Mouse (Mus musculus): ENCODE data around the gene Itgb2.
A peak's percentile ranks its signal among the peaks of the same experiment; 100 is the strongest.

The Itgb2 gene

DNA sequence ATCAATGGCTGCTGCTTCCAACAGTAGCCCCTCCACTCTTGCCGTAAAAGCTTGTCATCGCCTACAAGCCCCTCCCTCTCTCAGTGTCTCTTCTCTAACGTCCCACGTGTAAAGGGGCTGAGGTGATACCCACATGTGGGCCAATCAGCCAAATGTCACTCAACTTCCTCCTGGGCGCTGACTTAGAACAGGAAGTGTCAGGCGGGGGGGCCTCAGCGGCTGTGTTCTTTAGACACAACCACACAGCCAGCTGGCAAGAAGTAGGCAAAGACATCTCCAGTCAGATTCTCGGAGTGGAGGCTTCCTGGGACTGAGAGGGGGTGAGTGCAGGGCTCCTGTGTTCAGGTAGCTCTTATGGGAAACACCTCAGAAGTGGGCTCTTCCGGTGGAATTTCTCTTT, at the start of gene Itgb2:
TSS of gene Itgb2 (plus strand) at position 113 of the 400 bp plus-strand sequence.
- TF ChIP-seq GATA4 (IDR thresholded peaks at IDR 0.05; ENCODE audit: insufficient replicate concordance, low read length) = no peak

DNA sequence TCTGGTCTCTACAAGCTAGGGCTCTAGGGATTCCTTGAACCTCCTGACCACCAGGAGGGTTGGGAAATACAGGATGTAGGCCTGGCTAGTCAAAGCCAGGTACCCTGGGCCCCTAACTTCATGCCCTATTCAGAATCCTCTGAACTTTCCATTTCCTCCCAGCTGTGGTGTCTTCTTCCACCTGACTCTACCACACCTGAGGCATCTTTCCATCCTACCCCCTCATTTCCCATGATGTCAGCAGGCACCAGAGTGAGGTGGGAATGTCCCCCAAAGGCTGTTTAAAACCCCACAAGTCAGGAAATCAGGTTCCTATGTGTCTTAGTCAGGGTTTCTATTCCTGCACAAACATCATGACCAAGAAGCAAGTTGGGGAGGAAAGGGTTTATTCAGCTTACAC, 48.2 kb upstream of the Itgb2 start:
- no peak for TF ChIP-seq GATA4 (IDR thresholded peaks at IDR 0.05; ENCODE audit: insufficient replicate concordance, low read length)

DNA sequence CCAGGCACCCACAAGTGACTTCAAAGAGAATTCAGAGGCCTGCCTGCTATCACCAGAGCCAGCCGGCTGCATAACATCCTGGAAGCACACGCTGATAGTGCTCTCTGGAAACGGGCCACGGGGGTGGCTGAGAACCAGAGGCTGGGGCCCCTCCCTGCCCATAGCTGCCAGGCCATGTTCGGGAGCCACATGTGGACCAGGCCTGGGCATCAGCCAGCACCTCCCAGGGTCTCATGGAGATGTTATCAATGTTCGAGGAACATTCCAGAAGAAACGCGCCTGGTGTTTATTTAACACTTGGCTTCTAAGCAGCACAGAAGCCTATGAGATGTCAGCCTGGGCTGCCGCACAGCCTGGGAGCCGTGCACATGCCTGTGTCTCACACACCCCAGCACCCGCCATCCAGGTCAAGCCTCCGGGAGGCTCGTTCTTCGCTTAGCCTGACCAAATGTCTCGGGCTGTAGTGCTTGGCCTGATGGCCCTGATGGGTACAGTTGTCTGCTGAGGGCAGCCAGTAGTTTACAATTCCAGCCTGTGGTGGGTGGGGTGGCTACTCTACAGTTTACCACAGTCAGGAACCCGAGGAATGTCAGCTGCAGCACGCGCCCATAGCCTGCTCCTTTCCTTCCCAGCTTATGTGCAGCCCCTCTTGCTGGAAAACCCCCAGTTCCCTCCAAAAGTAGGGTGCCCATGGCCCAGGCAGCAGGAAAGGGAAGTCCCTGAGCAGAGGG, 45.7 kb upstream of the Itgb2 start:
- peak; percentile 98 for TF ChIP-seq GATA4 (IDR thresholded peaks at IDR 0.05; ENCODE audit: insufficient replicate concordance, low read length)

DNA sequence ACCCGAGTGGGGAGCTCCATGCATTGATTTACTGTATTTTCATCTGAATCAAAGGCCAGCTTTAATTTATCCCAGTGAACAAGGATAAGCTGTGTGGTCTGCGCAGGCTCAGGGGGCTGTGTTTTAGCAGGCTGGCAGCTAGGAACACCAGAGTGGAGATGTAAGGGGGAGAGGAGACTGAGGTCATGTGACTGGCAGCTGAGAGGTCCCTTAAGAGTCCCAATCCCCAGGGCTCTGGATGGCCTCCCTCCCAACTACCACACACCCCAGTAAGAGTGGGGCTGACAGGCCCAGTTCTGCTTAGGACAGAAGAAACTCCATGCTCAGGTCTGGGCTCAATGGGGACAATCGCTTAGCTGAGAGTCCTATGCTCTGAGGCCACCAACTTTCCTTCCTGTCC, 44.3 kb upstream of the Itgb2 start:
- TF ChIP-seq GATA4 (IDR thresholded peaks at IDR 0.05; ENCODE audit: insufficient replicate concordance, low read length) = no peak

DNA sequence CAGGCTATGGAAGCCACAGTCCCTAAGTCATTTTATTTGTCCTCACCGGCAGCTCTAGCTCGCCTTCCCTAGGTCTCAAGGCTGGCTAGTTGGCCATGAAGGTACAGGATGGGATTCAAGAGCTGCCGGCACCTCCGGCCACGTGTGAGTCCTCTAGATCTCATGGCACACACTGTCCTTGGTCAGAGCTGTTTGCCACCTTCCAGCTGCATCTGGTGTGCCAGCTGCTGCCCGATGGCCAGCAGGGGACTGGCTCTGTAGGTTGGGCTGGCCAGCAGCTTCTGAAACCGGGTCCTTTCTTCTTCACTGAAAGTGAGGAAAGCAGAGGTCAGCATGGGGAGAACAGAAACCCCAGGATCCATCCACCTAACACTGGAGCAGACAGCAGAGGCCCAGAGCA, 41.9 kb upstream of the Itgb2 start:
- TF ChIP-seq GATA4 (IDR thresholded peaks at IDR 0.05; ENCODE audit: insufficient replicate concordance, low read length) = no peak

DNA sequence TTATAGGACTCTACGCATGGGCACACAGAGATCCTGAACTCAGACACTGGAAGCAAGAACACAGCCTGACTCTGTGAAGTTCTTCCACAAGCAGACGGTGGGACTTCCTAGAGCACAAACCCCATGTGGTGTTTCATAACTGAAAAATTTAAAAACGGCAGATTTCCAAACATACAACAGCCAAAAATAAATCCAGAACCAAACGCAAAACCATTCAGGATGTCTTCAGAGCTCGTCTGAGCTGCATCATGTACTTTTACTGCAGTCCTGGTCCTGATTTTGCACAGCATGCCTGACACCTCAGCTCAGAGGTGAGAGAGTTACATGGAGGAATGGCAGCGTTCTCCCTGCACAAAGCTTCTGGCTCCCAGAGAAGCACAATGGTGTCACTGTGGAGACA, 38.5 kb upstream of the Itgb2 start:
- no peak for TF ChIP-seq GATA4 (IDR thresholded peaks at IDR 0.05; ENCODE audit: insufficient replicate concordance, low read length)

DNA sequence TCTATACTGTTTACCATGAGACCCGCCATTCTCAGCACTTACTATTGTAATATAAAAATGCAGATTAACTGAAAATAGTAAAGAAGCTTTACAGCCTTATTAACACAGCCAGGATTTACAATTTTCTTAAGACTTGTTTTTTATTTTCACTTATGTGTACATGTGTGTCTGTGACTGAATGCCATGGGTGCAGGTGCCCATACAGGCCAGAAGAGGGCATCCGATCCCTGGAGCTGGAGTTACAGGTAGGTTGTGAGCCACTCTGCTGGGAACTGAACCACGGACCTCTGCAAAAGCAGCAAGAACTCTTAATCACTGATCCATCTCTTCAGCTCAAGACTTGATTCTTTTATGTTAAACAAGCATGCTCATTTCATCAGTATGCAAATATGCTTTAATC, 37.2 kb upstream of the Itgb2 start:
- no peak for TF ChIP-seq GATA4 (IDR thresholded peaks at IDR 0.05; ENCODE audit: insufficient replicate concordance, low read length)

DNA sequence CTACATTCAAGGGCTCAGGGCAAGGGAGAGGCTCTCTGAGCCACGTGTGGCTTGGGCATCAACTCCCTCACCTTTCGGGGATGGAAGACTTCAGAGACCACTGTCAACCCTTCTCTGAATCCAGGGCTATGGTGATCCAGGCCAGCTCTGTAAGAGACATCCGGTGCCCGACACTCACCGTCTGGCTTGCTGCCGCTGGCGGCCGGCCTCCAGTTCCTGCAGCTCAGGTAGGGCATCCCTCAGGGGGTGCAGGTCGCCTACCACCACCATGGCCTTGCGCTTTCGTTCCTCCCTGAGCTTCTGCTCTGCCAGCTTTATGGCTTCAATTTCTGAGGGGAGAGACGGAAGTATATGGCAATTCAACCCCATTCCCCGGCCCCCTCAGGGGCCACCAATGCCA, 32.9 kb upstream of the Itgb2 start:
- TF ChIP-seq GATA4 (IDR thresholded peaks at IDR 0.05; ENCODE audit: insufficient replicate concordance, low read length) = no peak

DNA sequence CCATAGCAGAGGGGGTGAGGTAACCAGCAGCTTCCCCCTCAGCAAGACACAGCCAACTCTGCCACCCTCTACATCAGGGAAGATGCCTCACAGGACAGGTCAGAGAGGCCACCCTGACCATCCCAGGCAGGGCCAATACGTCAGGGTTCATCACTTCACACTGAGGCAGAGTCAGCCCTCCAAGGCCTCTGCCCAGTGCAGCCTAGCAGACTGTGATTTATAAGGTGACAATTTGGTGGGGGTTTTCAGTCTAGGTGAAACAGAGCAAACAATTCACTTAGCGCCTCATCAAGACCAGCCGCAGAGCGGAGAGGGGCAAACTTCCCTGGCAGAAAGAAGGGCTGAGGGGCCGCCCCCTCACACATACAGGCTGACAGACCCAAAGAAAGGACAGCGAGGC, 31.8 kb upstream of the Itgb2 start:
- TF ChIP-seq GATA4 (IDR thresholded peaks at IDR 0.05; ENCODE audit: insufficient replicate concordance, low read length) = no peak

DNA sequence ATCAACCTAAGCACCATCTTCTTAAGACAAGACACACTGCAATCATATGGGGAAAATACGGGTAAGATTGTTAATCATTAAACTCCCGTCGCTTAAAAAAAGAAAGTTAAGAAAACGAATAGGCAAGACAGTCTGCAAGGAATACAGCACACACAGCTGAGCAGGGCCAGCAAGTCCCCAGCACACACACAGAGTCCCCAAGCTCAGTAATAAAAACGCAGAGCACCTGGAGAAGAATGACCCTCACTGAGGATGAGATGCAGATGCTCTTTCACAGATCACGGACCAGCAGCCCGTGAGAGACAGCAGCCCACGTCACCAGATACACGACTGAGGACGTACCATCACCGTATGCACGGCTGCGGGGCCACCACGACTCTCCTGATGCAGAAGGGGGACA, 29.4 kb upstream of the Itgb2 start:
- no peak for TF ChIP-seq GATA4 (IDR thresholded peaks at IDR 0.05; ENCODE audit: insufficient replicate concordance, low read length)

DNA sequence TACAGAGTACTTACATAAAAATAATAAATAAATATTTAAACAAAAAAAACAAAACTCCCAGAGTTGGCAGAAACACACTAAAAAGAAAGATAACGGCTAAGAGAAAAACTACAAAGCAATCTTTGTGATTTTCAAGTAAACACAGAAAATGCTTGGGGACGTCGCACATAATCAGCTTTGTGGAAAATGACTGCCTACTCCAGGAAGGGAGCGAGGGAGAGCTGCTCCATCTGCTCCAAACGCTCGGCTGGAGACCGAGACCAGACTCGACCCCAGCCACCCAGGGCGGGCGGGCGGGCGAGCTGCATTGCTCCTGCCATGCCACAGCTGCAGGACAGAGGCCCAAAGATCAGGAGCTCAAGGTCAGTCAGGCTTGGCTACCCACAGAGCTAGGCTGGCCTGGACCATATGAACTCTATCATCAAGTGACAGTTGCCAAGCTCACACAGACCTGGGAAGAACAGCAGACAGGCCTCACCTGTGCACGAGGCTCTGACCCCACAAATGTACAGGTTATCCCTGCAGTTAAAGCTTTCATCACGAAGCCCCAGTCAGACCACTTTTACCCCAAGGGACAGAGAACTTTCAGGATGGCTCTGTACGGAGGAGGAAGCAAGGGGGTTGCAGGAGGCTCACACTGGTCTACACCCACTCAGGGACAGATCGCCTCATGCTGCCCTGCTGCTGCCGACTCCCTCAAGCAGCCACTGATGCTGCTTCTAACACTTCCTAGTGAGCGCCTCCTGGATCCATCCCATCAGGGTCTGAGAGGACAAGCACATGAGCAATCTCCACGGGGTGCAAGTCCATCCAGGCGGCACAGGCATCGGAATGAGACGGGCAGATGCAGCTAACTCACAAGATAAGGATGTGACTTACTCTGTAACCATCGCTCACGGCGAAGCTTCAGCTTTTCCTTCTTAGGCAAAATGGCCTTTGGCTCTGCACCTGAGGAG, 26.8 kb upstream of the Itgb2 start:
- no peak for TF ChIP-seq GATA4 (IDR thresholded peaks at IDR 0.05; ENCODE audit: insufficient replicate concordance, low read length)

DNA sequence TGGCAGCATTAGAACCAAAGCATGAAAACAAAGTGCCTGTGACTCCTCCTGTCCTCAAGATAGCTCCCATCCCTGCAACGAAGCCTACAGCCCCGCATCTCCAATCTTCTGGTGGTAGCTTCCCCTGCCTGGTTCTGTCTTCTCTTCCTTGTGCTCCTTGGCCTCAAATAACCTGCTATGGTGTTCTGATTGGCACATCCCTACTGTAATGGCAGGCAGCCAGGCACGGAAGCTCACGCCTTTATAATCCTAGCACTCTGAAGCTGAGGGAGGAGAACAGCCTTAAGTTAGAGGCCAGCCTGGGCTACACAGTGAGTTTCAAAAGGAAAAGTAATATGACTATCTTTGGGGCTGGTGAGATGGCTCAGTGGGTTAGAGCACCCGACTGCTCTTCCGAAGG, 25.9 kb upstream of the Itgb2 start:
- TF ChIP-seq GATA4 (IDR thresholded peaks at IDR 0.05; ENCODE audit: insufficient replicate concordance, low read length) = no peak

DNA sequence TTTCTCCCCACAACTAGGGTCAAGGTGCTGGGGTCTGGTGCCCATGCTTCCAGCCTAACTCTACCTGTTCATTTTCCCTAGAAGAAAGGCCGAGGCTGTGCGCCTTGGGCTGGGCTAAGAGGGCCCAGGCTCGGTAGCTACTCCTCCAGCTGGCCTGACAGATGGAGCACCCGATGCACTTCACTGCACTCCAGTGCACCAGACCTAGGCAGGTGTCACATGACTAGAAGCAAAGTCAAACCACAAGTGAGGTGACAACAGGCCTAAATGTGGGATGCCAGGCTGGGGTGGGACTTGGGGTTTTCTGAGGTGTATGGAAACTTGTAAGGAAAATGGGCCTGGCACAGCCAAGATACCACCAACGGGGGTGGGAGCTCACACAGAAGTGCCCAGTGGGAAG, 23.5 kb upstream of the Itgb2 start:
- no peak for TF ChIP-seq GATA4 (IDR thresholded peaks at IDR 0.05; ENCODE audit: insufficient replicate concordance, low read length)

DNA sequence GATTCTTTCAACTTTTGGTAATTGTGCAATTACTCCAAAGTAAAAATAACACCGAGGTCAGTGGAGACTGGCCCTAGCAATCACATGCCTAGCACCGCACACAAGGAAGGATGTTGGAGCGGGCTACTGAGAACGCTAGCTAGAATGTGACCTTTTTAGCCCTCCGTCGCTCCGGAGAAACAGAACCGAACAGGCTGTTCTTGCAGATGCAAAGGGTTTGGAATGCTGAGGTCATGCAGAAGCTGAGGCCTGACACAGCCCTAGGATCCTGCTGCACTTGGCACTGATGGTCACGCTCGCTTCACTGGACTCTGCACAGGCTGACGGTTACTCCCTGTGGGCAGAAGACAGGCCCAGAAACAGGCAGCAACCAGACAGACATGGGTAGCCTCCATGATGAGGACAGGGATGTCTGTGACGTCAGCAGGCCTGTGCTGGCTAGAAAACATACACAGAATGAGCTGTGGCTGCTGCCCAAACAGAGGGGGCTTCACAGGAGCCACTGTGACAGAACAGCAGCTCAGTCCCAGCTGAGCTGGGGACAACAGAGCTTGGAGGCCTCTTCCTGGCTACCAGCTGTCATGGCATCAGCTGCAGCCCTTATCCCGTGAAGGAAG, 23.0 kb upstream of the Itgb2 start:
- no peak for TF ChIP-seq GATA4 (IDR thresholded peaks at IDR 0.05; ENCODE audit: insufficient replicate concordance, low read length)

DNA sequence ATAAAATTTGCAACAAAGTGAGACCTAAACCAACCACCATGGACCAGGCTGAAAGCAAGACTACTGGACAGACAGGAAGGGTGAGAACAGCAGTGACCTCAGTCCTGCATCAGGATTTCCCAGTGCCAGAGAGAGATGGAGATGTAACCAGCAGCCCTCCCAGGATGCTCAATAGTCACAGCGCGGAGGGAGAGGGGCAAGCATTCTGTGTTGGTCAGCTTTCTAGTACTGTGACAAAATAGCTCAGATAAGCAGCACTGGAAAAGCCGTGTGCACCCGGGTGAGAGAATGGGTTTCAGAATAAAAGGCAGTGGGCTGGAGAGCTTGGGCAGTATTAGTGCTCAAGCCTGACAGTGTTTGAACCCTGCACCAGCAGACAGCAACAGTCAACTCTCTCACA, 22.3 kb upstream of the Itgb2 start:
- TF ChIP-seq GATA4 (IDR thresholded peaks at IDR 0.05; ENCODE audit: insufficient replicate concordance, low read length) = no peak

DNA sequence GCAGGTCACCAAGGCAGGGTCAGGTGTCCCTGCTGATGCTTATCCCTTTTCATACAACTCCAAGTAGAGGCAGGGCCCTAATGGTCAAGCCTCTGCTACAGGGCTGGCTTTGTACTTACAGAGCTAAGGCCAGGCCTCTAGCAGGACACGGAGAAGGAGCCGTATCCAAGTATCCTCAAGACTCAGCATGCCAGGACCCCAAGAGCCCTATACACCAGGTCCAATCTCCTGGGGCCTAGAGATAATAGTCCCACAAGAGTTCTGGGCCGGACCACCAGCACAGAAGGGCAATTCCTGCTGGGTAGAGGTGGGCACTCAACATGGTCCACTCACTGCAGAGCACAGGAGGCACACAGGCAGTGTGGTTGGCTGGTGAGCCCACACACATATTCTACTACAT, 21.3 kb upstream of the Itgb2 start:
- no peak for TF ChIP-seq GATA4 (IDR thresholded peaks at IDR 0.05; ENCODE audit: insufficient replicate concordance, low read length)
